Mouse (Mus musculus): ENCODE measurements around the gene Igf2. TPM values are rescaled to one million over a fixed set of nuclear protein-coding genes. Genes with fewer than 3 reads are reported as not detected.

The Igf2 gene
- 3.3 and 4.3 TPM in 2 replicates for polyA plus RNA-seq (2012)

DNA sequence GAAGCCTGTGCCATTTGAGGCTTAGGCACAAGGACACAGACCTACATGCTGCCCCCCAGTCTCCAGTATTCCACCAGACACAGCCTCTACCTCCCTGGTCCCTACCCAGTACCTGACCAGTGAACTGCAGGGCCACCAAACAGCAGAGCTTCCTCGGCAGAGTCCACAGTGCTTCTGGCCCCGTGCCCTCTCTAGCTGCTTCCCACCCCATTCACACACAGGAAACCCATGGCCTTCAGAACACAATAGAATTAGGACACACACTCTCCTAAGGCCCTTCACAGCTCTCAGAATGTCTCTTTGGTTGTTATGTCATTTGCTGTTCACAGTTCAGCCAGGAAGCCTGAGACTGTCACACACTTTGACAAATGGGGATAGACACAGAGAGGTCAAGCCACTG lies at the start of gene Igf2:
Igf2 (minus strand) TSS at position 158 of the 400 bp plus-strand sequence.
- Histone ChIP-seq H3K4me1 (ENCODE audit: control insufficient read depth) (no peaks in the 10 kb centered on the region), H3K4me3 (replicated peaks) (no peak within 1 kb of the TSS), H3K9me3 (ENCODE audit: control insufficient read depth, low read length) (peaks cover 24% of the 10 kb centered on the region), H3K36me3 (ENCODE audit: control insufficient read depth) (no peaks in the 10 kb centered on the region; the same call in 1 of the 2 replicates), H3K27me3 (ENCODE audit: control insufficient read depth) (peaks cover 52% of the 10 kb centered on the region)
- TF ChIP-seq GATA1 (IDR thresholded peaks at IDR 0.05; ENCODE audit: low read length) (no peak), TAL1 (IDR thresholded peaks at IDR 0.05; ENCODE audit: low read length) (no peak)

DNA sequence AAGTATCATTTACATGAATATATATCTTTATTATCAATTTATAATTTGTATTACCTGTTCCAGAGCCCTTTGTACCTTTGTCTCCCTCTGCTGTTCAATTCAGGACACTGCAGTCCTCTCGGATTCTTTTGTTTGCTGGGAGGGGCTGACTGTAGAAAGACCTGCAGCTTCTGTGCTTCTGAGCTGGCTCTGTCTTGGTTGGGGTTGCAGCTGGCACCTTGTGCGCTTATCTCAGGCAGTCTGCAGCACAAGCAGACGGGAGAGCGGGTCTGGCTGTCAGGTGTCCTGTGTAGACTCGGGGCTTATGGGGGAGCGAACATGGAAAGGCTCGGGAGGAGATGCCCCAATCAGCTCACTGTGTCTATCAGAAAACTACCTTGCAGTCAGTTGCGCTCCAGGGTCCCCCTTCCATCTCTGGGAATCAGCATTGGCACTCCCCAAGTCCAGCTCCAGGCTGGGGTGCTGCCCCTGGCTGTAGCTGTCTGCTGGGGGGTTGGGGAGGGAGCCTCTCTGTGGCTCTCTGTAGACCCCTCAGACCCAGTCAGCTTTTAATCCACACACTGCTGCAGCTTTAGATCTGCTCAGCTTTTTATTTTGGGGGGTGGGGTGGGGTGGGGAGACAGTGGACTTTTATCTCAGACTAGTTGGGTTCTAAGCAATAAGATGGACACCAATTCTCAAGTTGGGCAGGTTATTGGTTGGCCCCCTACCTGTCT lies 48.3 kb upstream of the Igf2 start:
- Histone ChIP-seq H3K36me3 (ENCODE audit: control insufficient read depth) (no peaks in the 10 kb centered on the region), H3K9me3 (ENCODE audit: control insufficient read depth, low read length) (no peaks in the 10 kb centered on the region), H3K27me3 (ENCODE audit: control insufficient read depth) (peaks cover 2% of the 10 kb centered on the region; the same call in 1 of the 2 replicates), H3K4me1 (ENCODE audit: control insufficient read depth) (no peaks in the 10 kb centered on the region), H3K4me3 (replicated peaks) (no peak overlapping the region)
- TF ChIP-seq TAL1 (IDR thresholded peaks at IDR 0.05; ENCODE audit: low read length) (no peak), GATA1 (IDR thresholded peaks at IDR 0.05; ENCODE audit: low read length) (no peak)

DNA sequence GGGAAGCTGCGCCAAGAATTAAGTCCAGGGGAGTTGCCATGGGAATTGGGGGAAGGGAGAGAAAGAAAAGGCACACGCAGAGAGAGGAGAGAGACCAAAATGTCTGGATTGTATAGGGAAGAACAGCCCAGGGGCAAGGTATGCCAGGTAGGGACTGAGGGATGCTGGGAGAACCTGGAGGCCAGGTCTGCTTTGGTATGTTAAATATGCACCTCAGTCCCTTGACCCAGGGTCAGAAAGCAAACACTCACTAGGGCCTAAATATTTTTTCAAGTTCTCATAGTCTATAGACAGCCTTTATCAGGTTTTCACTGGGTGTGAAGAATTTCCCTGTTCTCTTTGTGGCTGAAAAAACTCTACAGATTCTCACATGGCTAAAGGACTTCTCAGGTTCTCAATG lies 40.3 kb upstream of the Igf2 start:
- no peaks in the 10 kb centered on the region for H3K27me3 ChIP-seq (ENCODE audit: control insufficient read depth)
- H3K9me3 ChIP-seq (ENCODE audit: control insufficient read depth, low read length), result no peaks in the 10 kb centered on the region
- TF ChIP-seq TAL1 (IDR thresholded peaks at IDR 0.05; ENCODE audit: low read length) (no peak), GATA1 (IDR thresholded peaks at IDR 0.05; ENCODE audit: low read length) (no peak)
- H3K36me3 ChIP-seq (ENCODE audit: control insufficient read depth), result no peaks in the 10 kb centered on the region
- H3K4me3 ChIP-seq (replicated peaks), result no peak overlapping the region
- H3K4me1 ChIP-seq (ENCODE audit: control insufficient read depth), result no peaks in the 10 kb centered on the region

DNA sequence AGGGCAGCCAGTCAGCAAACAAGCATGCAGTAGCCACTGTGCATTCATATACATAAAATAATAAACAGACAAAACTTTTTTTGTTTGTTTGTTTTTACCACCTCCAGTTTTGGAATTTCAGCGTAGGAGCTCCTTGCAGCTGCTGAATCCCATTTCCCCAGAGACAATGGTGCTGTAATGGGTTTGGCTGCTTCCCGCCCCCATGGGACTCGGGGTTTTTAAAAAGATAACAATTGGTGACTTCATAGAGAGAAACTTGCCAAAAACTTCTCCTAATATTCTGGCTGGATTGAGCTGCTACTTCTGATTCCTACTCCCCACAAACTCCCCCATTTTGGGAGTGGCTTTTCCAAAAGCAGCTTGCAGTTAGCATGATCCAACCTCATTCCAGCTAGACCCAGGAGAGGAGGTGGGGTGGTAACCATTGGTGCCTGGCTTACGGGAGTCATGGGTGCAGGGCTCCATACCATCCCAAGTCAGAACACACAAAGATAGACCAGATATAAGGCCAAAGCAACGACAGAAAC lies 32.8 kb upstream of the Igf2 start:
- H3K36me3 ChIP-seq (ENCODE audit: control insufficient read depth), result no peaks in the 10 kb centered on the region
- H3K9me3 ChIP-seq (ENCODE audit: control insufficient read depth, low read length), result no peaks in the 10 kb centered on the region
- no peaks in the 10 kb centered on the region for H3K27me3 ChIP-seq (ENCODE audit: control insufficient read depth)
- no peaks in the 10 kb centered on the region for H3K4me1 ChIP-seq (ENCODE audit: control insufficient read depth)
- TF ChIP-seq TAL1 (IDR thresholded peaks at IDR 0.05; ENCODE audit: low read length), result no peak
- no peak for TF ChIP-seq GATA1 (IDR thresholded peaks at IDR 0.05; ENCODE audit: low read length)
- H3K4me3 ChIP-seq (replicated peaks), result no peak overlapping the region

DNA sequence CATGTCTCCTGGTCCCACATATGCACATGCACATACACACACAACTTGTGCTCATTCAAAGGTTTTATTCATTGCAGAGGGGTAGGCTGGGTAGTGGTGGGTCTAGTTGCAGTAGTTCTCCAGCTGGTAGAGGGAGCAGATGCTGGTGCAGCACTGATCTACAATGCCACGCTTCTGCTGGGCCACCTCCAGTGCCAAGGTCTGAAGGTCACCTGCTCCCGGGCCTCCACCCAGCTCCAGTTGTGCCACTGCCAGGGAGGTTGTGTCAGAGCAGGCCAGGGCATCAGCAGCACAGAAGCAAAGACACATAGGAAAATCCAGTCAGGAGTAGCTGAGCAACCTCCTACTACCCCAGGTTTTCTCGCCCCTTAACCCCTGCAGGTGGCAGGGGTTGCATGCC lies 12.0 kb upstream of the Igf2 start:
- Histone ChIP-seq H3K27me3 (ENCODE audit: control insufficient read depth) (no peaks in the 10 kb centered on the region), H3K36me3 (ENCODE audit: control insufficient read depth) (no peaks in the 10 kb centered on the region), H3K4me3 (replicated peaks) (no peak overlapping the region), H3K9me3 (ENCODE audit: control insufficient read depth, low read length) (no peaks in the 10 kb centered on the region), H3K4me1 (ENCODE audit: control insufficient read depth) (no peaks in the 10 kb centered on the region)
- TF ChIP-seq GATA1 (IDR thresholded peaks at IDR 0.05; ENCODE audit: low read length), result no peak
- TF ChIP-seq TAL1 (IDR thresholded peaks at IDR 0.05; ENCODE audit: low read length), result no peak

DNA sequence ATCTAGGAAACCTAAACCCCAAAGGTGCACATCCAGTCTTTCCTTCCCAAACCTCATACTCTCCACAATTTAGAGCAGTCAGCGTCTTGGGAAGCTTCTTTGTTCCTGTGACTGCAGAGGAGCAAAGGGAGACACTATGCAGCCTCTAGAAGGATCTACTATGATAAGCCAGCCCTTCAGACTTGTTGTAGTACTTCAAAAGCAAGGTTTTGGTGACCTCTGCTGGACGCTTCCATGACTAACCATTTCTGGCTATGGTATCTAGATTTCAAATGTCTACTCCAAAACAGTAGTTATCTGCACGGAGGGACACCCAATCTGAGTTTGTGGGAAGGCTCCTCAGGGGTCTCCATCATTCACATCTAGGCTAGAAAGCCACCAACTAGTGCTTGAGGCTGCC lies 9.0 kb upstream of the Igf2 start:
- no peak overlapping the region for H3K4me3 ChIP-seq (replicated peaks)
- H3K27me3 ChIP-seq (ENCODE audit: control insufficient read depth), result no peaks in the 10 kb centered on the region
- peaks cover 7% of the 10 kb centered on the region for H3K9me3 ChIP-seq (ENCODE audit: control insufficient read depth, low read length)
- no peaks in the 10 kb centered on the region for H3K4me1 ChIP-seq (ENCODE audit: control insufficient read depth)
- no peaks in the 10 kb centered on the region for H3K36me3 ChIP-seq (ENCODE audit: control insufficient read depth)
- TF ChIP-seq GATA1 (IDR thresholded peaks at IDR 0.05; ENCODE audit: low read length), result no peak
- no peak for TF ChIP-seq TAL1 (IDR thresholded peaks at IDR 0.05; ENCODE audit: low read length)

DNA sequence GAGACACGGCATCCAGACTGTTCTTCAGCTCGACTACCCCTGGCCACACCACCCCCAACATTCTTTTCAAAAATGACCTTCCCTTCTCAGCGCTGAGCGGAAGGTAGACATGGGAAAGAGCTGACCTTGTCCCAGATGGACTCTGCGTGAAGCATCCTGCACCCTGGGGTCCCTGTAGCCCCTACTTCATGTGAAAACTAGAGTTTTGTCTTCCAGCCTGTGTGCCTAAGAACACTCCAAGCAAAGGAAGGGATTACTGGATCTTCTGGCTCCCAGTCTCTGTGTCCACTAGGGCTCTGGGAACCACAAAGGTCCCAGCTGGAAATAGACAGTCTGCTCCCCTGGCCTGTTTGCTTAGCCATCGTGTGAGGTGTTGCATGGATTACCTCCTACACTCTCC lies 8.5 kb upstream of the Igf2 start:
- peaks cover 10% of the 10 kb centered on the region for H3K9me3 ChIP-seq (ENCODE audit: control insufficient read depth, low read length)
- H3K4me3 ChIP-seq (replicated peaks), result no peak overlapping the region
- no peaks in the 10 kb centered on the region for H3K36me3 ChIP-seq (ENCODE audit: control insufficient read depth)
- no peaks in the 10 kb centered on the region for H3K27me3 ChIP-seq (ENCODE audit: control insufficient read depth)
- H3K4me1 ChIP-seq (ENCODE audit: control insufficient read depth), result no peaks in the 10 kb centered on the region
- TF ChIP-seq TAL1 (IDR thresholded peaks at IDR 0.05; ENCODE audit: low read length) (no peak), GATA1 (IDR thresholded peaks at IDR 0.05; ENCODE audit: low read length) (no peak)

DNA sequence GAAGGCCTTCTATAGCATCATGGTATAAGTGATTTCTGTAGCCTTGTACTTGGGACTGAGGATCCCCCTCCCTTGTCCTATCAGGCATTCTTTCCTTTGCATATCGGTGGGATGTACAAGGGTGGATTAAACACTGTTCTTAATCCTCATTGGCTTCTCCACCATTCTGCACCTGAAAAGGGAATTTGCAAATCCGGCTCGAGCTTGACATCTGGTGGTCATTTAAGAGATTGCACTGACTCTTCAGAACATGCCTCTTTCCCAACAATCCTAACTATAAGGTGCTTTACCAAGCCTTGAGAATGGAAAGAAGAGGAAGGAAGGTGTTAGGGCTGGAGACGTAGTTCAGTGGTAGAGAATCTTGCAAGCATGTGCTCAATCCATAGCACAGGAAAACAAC lies 5.5 kb upstream of the Igf2 start:
- no peaks in the 10 kb centered on the region; the same call in 1 of the 2 replicates for H3K27me3 ChIP-seq (ENCODE audit: control insufficient read depth)
- no peaks in the 10 kb centered on the region; the same call in 1 of the 2 replicates for H3K36me3 ChIP-seq (ENCODE audit: control insufficient read depth)
- no peaks in the 10 kb centered on the region for H3K4me1 ChIP-seq (ENCODE audit: control insufficient read depth)
- H3K9me3 ChIP-seq (ENCODE audit: control insufficient read depth, low read length), result peaks cover 27% of the 10 kb centered on the region
- no peak for TF ChIP-seq GATA1 (IDR thresholded peaks at IDR 0.05; ENCODE audit: low read length)
- TF ChIP-seq TAL1 (IDR thresholded peaks at IDR 0.05; ENCODE audit: low read length), result no peak
- no peak overlapping the region for H3K4me3 ChIP-seq (replicated peaks)

DNA sequence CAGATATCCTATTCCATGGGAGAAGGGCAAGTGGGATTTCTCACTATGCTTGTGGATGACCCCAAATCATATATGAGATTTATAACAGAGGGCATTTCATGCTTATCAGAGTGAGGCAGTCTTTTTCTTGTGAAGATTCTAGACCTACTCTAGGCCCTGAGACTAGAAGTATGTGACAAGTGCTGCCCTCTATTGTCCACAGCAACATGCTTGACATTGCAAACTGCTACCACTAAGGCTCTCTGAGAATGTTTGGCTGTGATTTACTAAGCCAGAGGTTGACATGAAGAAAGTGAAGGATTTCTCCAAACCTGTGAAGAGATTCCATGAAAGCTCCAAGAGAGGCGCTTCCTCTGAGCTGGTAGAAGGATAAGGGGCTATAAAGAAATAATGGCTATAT lies 4.5 kb upstream of the Igf2 start:
- TF ChIP-seq TAL1 (IDR thresholded peaks at IDR 0.05; ENCODE audit: low read length) (no peak), GATA1 (IDR thresholded peaks at IDR 0.05; ENCODE audit: low read length) (no peak)
- H3K27me3 ChIP-seq (ENCODE audit: control insufficient read depth), result peaks cover 8% of the 10 kb centered on the region
- no peak overlapping the region for H3K4me3 ChIP-seq (replicated peaks)
- H3K36me3 ChIP-seq (ENCODE audit: control insufficient read depth), result no peaks in the 10 kb centered on the region; the same call in 1 of the 2 replicates
- no peaks in the 10 kb centered on the region for H3K4me1 ChIP-seq (ENCODE audit: control insufficient read depth)
- H3K9me3 ChIP-seq (ENCODE audit: control insufficient read depth, low read length), result peaks cover 27% of the 10 kb centered on the region

All from erythroblast, embryonic 14.5 days (primary cell).